8 mouse cellular contexts compared by ENCODE assay signal in genomic region chr4:94614627-94615006, GRCm38 (mm10). TPM values are rescaled to one million over a fixed set of nuclear protein-coding genes. Genes with fewer than 3 reads are reported as not detected.
DNase-seq lines count a peak whose midpoint lies in the region; ATAC-seq lines count a peak whose summit lies in the region.

No protein-coding gene starts in this region.

- no peak for DNase-seq in heart, postnatal 36 days
- DNase-seq in hindbrain, embryonic 11.5 days (ENCODE audit: low spot score) = no peak
- DNase-seq in midbrain, embryonic 10.5 days (ENCODE audit: low spot score) = no peak
- DNase-seq in spleen, postnatal 4 days (ENCODE audit: low spot score in 2 of 2) = no peak
- no peak for DNase-seq in frontal cortex, postnatal 25 days (ENCODE audit: low spot score in 2 of 2)
- DNase-seq in T-cell, adult 2 months (ENCODE audit: low spot score) = no peak

- peak overlapping the region; percentile 51 for H3K27ac ChIP-seq in heart, embryonic 15.5 days
- peak overlapping the region; percentile 65 for H3K27ac ChIP-seq in hindbrain, embryonic 11.5 days (ENCODE audit: low read depth, low read length)
- H3K27ac ChIP-seq in midbrain, embryonic 10.5 days (replicated peaks) = peak overlapping the region; percentile 91

- WGBS in heart, embryonic 15.5 days = under 1% methylated on average over 18 of the region's 18 CpGs
- under 1% methylated on average over 18 of the region's 18 CpGs for WGBS in hindbrain, embryonic 11.5 days
- WGBS in midbrain, embryonic 10.5 days = under 1% methylated on average over 18 of the region's 18 CpGs

- no peaks in the 10 kb centered on the region for H3K36me3 ChIP-seq in heart, embryonic 15.5 days
- H3K36me3 ChIP-seq in hindbrain, embryonic 11.5 days (ENCODE audit: control insufficient read depth, insufficient read depth, low read length) = no peaks in the 10 kb centered on the region
- peaks cover 4% of the 10 kb centered on the region; the same call in 1 of the 2 replicates for H3K36me3 ChIP-seq in midbrain, embryonic 10.5 days

- peak overlapping the region; percentile 63 for H3K4me3 ChIP-seq in heart, embryonic 15.5 days
- peak overlapping the region; percentile 64 for H3K4me3 ChIP-seq in hindbrain, embryonic 11.5 days (ENCODE audit: low read depth, low read length)
- H3K4me3 ChIP-seq in midbrain, embryonic 10.5 days = peak overlapping the region; percentile 74

- H3K9ac ChIP-seq in heart, embryonic 15.5 days = peak overlapping the region; percentile 73
- H3K9ac ChIP-seq in hindbrain, embryonic 11.5 days (ENCODE audit: low read depth, low read length) = peak overlapping the region; percentile 74

- H3K27me3 ChIP-seq in heart, embryonic 15.5 days = no peaks in the 10 kb centered on the region
- no peaks in the 10 kb centered on the region for H3K27me3 ChIP-seq in hindbrain, embryonic 11.5 days (ENCODE audit: control insufficient read depth, insufficient read depth, low read length)
- H3K27me3 ChIP-seq in midbrain, embryonic 10.5 days (ENCODE audit: low read depth, poor library complexity, severe bottlenecking) = no peaks in the 10 kb centered on the region

- peaks cover 10% of the 10 kb centered on the region for H3K4me1 ChIP-seq in heart, embryonic 15.5 days (replicated peaks)
- H3K4me1 ChIP-seq in hindbrain, embryonic 11.5 days (replicated peaks; ENCODE audit: control insufficient read depth, insufficient read depth, low read length) = no peaks in the 10 kb centered on the region
- H3K4me1 ChIP-seq in midbrain, embryonic 10.5 days = peaks cover 24% of the 10 kb centered on the region

- H3K9me3 ChIP-seq in heart, embryonic 15.5 days (replicated peaks) = no peaks in the 10 kb centered on the region
- no peaks in the 10 kb centered on the region for H3K9me3 ChIP-seq in hindbrain, embryonic 11.5 days (ENCODE audit: control insufficient read depth, low read length)
- no peaks in the 10 kb centered on the region for H3K9me3 ChIP-seq in midbrain, embryonic 10.5 days (replicated peaks)

- intact Hi-C loops in heart, postnatal 36 days (cut with DNase I) = loop anchor here (1.0 kb wide), 1 partner anchor 11 kb away; the partner anchor contains the start of gene Plaa

- H3K4me2 ChIP-seq in heart, embryonic 15.5 days = peak overlapping the region; percentile 83
- H3K4me2 ChIP-seq in hindbrain, embryonic 11.5 days (replicated peaks; ENCODE audit: low read depth, low read length) = peak overlapping the region; percentile 56

- peak; percentile 65 for ATAC-seq in heart, embryonic 15.5 days (replicated peaks; ENCODE audit: insufficient number of reproducible peaks, insufficient read depth, low FRiP score, low read depth)
- ATAC-seq in activated CD4-positive, CD25-positive, alpha-beta regulatory T cell, adult 4 months = peak; percentile 5
- ATAC-seq in hindbrain, embryonic 11.5 days (ENCODE audit: low FRiP score) = peak; percentile 85

RNA-seq across cellular contexts. Expression of gene Ift74, which starts 0.3 kb away (rescaled TPM):
- 12.3 and 13.9 TPM in 2 replicates for polyA plus RNA-seq in heart, embryonic 15.5 days (2015; fragmentation: Nextera tagmentation; extraction: Ambion mirVana)
- 1 to 10 TPM; 5.1 to 6.1 TPM for total RNA-seq in heart, postnatal 36 days (2021)
- polyA plus RNA-seq in activated CD4-positive, CD25-positive, alpha-beta regulatory T cell, adult 4 months (2017; shearing (Covaris generic)) = 1 to 10 TPM; 4.6 to 6.8 TPM
- 59.4 and 62.3 TPM in 2 replicates for polyA plus RNA-seq in hindbrain, embryonic 11.5 days (2014; fragmentation: Nextera tagmentation; extraction: Ambion mirVana)
- 59.6 and 65.4 TPM in 2 replicates for polyA plus RNA-seq in midbrain, embryonic 10.5 days (2016; fragmentation: Nextera tagmentation; extraction: Ambion mirVana)

RNA-seq across cellular contexts. Expression of gene Plaa, which starts 11.6 kb away (rescaled TPM):
- polyA plus RNA-seq in heart, embryonic 15.5 days (2015; fragmentation: Nextera tagmentation; extraction: Ambion mirVana) = 48.3 and 49.5 TPM in 2 replicates
- total RNA-seq in heart, postnatal 36 days (2021) = 10 to 100 TPM; 47.1 to 47.2 TPM
- polyA plus RNA-seq in activated CD4-positive, CD25-positive, alpha-beta regulatory T cell, adult 4 months (2017; shearing (Covaris generic)) = 10 to 100 TPM; 34.9 to 38.8 TPM
- polyA plus RNA-seq in hindbrain, embryonic 11.5 days (2014; fragmentation: Nextera tagmentation; extraction: Ambion mirVana) = 96.4 and 97.7 TPM in 2 replicates
- polyA plus RNA-seq in midbrain, embryonic 10.5 days (2016; fragmentation: Nextera tagmentation; extraction: Ambion mirVana) = 92.6 and 95.1 TPM in 2 replicates

RNA-seq across cellular contexts. Expression of gene Lrrc19, which starts 35.3 kb away (rescaled TPM):
- polyA plus RNA-seq in heart, embryonic 15.5 days (2015; fragmentation: Nextera tagmentation; extraction: Ambion mirVana) = 0.21 and 0.39 TPM in 2 replicates
- total RNA-seq in heart, postnatal 36 days (2021) = not detected
- under 1 TPM in 1 of 2 experiments, not detected in 1; 0.20 TPM for polyA plus RNA-seq in activated CD4-positive, CD25-positive, alpha-beta regulatory T cell, adult 4 months (2017; shearing (Covaris generic))
- polyA plus RNA-seq in hindbrain, embryonic 11.5 days (2014; fragmentation: Nextera tagmentation; extraction: Ambion mirVana) = 0.68 and 1.3 TPM in 2 replicates
- polyA plus RNA-seq in midbrain, embryonic 10.5 days (2016; fragmentation: Nextera tagmentation; extraction: Ambion mirVana) = 1.1 and 1.3 TPM in 2 replicates

RNA-seq across cellular contexts. Expression of gene Caap1, which starts 58.0 kb away (rescaled TPM):
- 9.5 and 10.0 TPM in 2 replicates for polyA plus RNA-seq in heart, embryonic 15.5 days (2015; fragmentation: Nextera tagmentation; extraction: Ambion mirVana)
- total RNA-seq in heart, postnatal 36 days (2021) = 1 to 10 TPM; 3.4 to 4.1 TPM
- polyA plus RNA-seq in activated CD4-positive, CD25-positive, alpha-beta regulatory T cell, adult 4 months (2017; shearing (Covaris generic)) = 1 to 10 TPM; 3.8 to 5.1 TPM
- polyA plus RNA-seq in hindbrain, embryonic 11.5 days (2014; fragmentation: Nextera tagmentation; extraction: Ambion mirVana) = 30.4 and 32.4 TPM in 2 replicates
- polyA plus RNA-seq in midbrain, embryonic 10.5 days (2016; fragmentation: Nextera tagmentation; extraction: Ambion mirVana) = 24.4 and 27.8 TPM in 2 replicates

RNA-seq across cellular contexts. Expression of gene Gm10306, which starts 58.3 kb away (rescaled TPM):
- polyA plus RNA-seq in heart, embryonic 15.5 days (2015; fragmentation: Nextera tagmentation; extraction: Ambion mirVana) = not detected in 2 replicates
- total RNA-seq in heart, postnatal 36 days (2021) = not detected
- polyA plus RNA-seq in activated CD4-positive, CD25-positive, alpha-beta regulatory T cell, adult 4 months (2017; shearing (Covaris generic)) = not detected
- polyA plus RNA-seq in hindbrain, embryonic 11.5 days (2014; fragmentation: Nextera tagmentation; extraction: Ambion mirVana) = 0.57 TPM in 1 of 2 replicates, not detected in the other
- polyA plus RNA-seq in midbrain, embryonic 10.5 days (2016; fragmentation: Nextera tagmentation; extraction: Ambion mirVana) = 0.52 TPM in 1 of 2 replicates, not detected in the other

Comparison
In these comparisons a context has a peak if more than half of its experiments do, and no peak if none do; other contexts are left out.
1. ATAC-seq: peak in every context shown above with its lines; median percentile 85 in hindbrain, embryonic 11.5 days; 65 in heart, embryonic 15.5 days; 5 in activated CD4-positive, CD25-positive, alpha-beta regulatory T cell, adult 4 months.